Mouse (Mus musculus): ENCODE results near the gene Xpnpep2. TPM values are rescaled to one million over a fixed set of nuclear protein-coding genes. Genes with fewer than 3 reads are reported as not detected.
A peak's percentile ranks its signal among the peaks of the same experiment; 100 is the strongest.

Gene Xpnpep2
- total RNA-seq, 2 experiments from 2014 or later, result 1.6 to 2.8 TPM

DNA sequence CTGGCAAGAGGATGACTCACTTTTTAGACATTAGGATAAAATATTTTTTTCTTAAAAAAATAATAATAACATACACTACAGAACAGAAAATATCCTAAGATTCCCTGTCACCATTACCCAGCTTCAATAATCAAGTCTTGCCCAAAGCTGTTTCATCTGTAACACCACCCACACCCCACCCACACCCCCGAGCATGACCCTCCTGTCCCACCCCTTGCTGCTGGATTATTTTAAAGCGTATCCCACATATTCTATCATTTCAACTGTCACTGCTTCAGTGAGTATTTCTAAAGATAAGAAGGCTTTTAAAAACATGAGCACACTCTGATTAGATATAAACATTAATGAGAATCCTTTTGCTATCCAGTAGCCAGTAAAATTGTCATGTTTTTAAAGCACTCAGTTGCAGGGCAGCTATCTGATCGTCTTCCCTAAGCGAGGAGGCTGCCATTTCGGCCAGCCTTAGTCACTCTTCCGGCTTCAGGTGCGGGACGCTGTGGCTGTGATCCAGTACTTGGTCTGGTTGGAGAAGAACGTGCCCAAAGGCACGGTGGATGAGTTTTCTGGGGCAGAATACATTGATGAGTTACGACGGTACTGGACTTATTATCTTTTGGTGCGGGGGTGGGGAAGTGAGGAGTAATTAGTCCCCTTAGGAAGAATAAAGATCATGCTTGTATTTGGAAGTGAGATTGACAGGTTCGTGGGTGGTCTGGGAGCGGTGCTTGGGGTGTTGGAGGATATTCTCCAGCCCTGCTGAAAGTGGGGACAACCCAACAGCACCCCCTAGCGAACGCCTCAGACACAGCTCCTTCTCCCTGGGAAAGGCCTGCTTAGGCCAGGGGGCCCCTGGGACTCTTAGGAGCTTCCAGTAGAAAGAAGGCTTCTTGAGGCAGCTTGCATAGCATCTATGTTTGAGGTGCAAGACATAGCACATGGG is 15.9 kb downstream of the Xpnpep2 start:
- intact Hi-C loops (cut with DNase I), result loop anchor here (1.0 to 2.0 kb wide), 3 partner anchors 26 to 132 kb away; no protein-coding TSS in a partner anchor

DNA sequence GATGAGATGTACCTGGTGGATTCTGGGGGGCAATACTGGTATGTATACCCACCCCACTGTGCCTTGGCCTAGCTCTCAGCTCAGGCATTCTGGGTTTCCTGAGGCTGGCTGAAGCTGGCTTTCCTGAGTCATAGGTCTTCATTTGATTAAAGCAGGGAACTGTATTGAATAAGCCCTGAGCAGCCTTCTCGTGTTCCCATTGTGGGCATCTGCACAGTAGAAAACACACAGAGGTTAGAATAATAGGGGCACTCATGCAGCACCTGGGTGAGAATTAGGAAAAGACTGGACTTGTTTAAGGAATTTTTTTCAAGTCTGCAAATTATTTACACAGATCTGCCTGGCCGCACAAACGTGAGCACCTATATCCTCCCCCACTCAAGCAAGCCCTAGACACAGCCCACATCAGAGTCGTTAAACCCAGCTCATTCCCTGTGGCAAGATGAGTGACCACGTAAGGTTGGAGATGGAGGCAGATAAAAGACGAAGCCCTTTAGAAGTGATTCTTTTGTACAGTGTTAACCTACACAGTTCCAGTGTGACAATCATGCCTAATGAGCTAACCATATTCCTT is 18.5 kb downstream of the Xpnpep2 start:
- intact Hi-C loops (cut with DNase I), result no loop called here
- DNase-seq, result no peak

More for the DNA sequence above, 15.9 kb downstream of the Xpnpep2 start:
- peak; percentile 70 to 76 for DNase-seq

DNA sequence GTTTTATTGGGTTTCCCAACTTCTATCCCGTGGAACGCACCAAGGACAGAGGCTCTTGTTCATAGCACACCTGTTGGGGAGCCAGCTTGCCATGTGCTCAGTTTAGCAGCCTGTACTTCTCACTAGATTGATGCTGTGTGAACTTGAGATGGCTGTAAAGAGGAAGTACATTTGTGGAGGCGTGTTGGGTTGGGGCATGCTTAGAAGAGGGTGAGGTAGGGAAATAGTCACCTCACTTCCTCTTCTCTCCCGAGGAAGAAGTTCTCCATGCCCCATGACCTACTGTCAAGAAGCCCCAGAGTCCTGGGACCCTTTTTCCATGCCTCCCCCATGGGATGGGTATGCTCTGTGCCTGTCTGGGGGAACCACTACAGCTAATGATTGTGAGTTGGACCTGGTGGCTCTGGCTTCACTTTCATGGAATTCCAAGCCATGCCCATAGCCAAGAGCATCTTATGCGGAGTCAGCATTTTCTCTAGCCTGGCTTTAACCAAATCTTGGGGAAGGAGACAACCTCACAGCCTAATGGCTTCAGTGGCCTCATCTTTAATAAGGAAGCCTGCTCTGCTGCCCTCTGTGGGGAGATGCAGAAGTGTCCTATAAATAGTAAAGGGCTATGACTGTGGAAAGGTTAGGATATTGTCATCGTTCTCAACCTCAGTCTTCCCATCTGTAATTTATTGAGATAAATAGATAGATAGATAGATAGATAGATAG is 19.1 kb downstream of the Xpnpep2 start:
- DNase-seq, result no peak
- intact Hi-C loops (cut with DNase I), result no loop called here

DNA sequence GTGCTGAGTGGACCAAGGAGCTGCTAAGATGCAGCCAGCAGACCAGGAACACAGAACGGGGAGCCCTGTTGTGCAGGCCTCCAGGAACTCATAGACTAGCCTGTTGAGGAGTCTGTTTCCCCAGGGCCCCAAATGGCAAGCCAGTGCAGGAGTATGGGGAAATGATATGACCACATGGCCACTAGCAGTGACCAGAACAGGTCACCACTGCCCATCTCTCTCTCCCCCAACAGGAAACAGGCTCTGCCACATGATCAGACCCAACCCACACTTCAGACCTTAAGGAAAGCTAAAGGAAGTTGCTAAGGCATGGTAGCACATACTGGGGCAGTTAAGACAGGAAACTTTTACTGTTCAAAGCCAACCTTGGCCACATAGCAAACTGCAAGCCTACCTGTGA is 20.6 kb downstream of the Xpnpep2 start:
- intact Hi-C loops (cut with DNase I), result no loop called here
- DNase-seq, result no peak

DNA sequence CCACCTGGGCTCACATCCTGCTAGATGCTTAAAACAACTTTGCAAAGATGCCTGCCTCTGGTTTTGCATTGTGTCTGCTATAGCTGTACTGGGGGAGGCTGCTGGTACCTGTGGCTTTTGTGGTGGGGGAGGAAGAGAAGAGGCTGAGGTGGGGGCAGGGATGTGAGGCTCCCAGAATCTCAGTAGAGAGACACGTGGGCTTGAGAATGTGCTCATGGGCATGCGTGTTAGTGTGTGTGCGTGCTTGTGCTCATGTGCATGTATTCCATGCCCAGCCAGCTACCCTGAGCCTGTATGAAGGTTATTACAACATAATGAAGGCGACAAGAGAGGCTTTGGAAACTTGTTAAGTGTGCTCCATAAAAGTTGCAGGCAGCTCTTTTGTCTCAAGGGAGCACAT is 28.4 kb downstream of the Xpnpep2 start:
- no peak for DNase-seq
- intact Hi-C loops (cut with DNase I), result no loop called here

DNA sequence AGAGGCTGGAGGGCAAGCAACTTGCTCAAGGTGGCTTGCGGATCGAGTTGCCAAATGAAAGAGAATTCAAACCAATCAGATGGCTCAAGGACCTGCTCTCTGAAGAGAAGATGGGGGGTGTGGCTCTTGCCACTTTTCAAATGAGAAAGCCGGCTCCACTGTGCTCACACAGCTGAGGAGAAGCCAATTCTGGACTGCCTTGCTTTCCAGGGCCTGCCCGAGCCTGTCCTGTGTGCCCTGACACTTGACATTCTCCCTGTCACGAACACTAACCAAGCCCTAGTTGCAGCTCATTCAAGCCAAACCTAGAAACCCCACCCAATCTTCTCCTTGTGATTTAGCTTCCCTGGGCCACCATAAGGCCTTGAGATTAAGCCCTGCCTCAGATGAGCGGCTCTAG is 29.5 kb downstream of the Xpnpep2 start:
- no peak for DNase-seq
- intact Hi-C loops (cut with DNase I), result no loop called here

DNA sequence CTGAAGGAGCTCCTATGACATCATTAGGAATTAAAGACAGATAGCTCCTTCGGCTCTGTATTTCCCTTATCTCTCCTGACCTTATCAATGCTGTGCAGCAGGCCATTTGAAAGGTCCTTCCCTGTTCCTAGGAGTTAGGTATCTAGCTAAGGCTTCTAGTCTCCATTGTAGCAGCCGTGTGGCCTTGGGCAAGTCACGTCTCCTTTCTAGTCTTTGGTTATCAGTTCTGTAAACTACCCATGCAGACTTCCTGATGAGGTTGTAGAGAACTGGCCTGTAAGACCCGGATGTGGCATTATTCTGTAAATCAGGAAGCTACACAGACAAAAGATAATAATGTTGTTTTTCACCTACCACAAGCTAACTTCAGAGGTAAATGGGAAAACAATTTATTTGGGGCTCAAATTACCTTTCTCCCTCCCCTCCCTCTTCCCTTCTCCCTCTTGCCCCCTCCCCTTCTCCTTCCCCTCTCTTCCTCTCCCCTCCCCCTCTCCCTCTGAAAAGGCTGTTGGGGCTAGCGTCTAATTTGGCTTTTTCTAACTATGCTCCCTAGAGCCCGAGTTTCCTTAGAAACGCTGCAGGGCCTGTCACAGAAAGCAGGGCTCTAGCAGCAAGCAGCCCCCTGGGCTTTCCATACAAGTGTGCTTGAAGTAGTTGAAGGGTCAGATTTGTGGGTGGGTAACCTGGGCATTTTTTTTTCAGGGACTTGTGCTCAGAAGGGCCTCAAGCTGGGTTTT is 30.2 kb downstream of the Xpnpep2 start:
- intact Hi-C loops (cut with DNase I), result no loop called here
- DNase-seq, result no peak

DNA sequence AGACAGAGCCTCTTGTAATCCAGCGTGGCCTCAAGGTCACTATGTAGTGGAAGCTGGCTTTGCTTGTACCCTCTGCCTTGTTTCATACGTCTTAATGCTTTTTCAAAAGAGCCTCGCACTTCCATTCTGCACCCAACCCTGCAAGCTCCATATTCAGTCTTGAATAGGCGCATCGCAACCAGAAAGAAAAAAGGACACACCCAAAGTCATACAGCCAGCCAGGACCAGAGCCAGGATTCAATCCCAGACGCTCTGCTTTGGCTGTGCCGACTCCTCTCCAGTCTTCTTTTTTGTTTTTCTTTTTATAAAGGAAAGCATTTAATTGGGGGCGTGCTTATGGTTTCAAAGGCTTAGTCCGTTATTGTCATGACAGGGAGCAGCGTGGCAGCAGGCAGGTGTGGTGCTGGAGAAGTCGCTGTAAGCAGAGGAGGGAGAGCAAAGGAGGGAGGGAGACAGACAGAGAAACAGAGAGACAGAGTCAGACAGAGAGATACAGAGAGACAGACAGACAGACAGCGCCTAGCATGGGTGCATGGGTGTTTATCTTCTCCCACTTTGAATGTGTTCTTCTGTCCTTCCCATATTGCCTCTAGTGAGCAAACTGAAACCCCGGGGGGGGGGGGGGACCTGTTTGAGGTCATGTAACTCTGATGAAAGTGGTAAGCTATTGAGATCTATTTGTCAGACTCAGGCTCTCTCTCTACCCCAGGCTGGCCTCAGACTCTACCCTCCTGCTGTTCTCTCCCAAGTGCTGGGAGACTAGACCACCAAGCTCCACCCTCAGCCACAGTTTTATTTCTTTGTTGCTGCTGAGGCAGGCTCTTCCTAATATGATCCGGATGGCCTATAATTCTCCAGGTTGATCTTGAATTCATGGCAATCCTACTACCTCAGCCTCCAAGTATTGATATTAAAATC is 31.1 kb downstream of the Xpnpep2 start:
- intact Hi-C loops (cut with DNase I), result loop anchor here (10.0 kb wide), 1 partner anchor 65 kb away; the partner anchor contains the start of gene Zdhhc9
- no peak for DNase-seq

DNA sequence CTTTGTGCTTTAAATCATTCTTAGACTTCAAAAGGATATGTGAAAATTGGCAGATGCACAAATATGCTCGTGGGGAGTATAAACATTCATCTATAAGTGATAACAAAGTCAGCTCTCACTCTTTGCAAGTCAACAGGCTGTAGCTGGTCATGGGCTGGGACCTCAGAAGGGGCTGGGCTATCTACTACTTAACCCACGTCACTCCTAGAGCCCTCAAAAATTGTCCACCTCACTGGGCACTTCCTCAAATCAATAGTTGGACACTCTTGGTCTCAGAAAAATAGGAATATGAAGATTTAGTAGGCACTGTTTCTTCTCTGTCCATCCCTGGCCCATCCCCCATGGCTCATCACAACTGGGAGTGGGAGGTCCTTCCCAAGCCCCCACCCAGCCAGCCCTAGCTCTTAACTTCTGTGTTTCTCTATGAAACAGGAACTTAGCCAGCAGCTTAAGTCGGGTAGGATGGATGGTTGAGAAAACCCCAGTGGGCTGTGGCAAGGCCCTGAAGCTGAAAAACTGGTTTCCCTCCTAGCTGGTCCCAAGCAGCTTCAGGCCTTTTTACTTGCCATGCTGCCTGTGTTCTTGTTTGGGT is 31.9 kb downstream of the Xpnpep2 start:
- intact Hi-C loops (cut with DNase I), result loop anchor here (10.0 kb wide), 1 partner anchor 64 kb away; the partner anchor contains the start of gene Zdhhc9
- DNase-seq, result peak in 1 of 2 experiments; percentile 7

DNA sequence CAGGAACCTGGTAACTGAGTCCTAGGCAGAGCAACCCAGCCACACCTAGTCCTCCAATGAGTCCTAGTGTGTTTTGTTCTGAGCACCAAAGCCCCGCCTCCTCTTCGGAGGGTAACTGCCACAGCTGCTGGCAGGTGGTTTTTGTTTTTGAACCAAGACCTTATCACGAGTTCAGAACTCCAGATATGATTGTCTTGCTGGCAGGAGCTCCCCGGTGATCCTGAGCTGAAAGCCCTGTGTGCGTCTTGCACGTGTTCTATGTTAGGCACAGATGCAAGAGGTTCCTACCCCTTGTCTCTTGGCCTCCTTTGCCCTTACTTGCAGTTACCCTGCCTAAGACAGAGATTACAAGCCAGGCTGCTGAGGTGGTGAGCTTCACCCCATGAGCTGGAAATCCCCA is 33.0 kb downstream of the Xpnpep2 start:
- DNase-seq, result no peak
- intact Hi-C loops (cut with DNase I), result loop anchor here (10.0 kb wide), 1 partner anchor 63 kb away; the partner anchor contains the start of gene Zdhhc9

DNA sequence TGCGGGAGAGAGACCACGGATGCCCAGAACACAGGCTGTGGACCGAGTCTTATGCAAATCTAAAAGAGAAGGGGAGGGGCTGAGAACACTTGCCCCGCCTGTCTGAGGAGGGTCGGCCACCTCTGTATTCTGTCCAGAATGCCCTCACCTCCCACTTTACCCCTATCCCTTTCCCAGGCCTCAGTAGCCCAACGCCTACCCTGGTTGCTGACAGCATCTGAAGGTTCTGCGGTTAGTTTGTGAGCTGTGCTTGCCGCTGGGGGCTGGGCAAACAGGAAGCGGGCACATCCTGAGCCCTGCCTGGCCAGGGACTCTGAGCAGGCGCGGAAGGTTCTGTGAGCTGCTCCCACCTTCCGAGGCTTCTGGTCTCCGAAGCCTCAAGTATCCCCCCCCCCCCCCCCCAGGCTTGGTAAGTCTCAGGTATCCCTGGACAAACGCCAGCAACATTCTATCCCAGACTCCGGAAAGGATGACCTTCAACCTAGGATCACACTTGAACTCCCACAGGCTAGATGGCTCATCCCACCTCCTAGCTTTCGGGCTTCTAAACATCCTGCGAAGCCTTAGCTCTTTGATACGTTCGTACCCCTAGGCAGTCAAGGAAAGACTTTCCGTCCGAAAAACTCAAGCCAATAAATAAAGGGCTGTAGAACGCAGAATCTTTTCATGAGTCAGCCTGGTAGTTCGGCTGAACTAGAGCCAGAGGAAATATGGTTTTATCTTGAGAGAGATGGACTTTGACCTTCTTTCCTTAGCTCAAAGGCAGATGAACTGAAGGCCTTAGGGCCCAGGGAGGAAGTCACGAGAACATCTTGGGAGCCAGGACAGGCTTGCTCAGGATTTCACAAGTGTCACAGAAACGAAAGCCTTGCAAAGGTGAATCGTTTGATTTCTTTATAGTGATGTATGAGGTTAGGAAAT is 35.1 kb downstream of the Xpnpep2 start:
- intact Hi-C loops (cut with DNase I), result loop anchor here (10.0 kb wide), 1 partner anchor 61 kb away; the partner anchor contains the start of gene Zdhhc9
- peak in 1 of 2 experiments; percentile 11 for DNase-seq

DNA sequence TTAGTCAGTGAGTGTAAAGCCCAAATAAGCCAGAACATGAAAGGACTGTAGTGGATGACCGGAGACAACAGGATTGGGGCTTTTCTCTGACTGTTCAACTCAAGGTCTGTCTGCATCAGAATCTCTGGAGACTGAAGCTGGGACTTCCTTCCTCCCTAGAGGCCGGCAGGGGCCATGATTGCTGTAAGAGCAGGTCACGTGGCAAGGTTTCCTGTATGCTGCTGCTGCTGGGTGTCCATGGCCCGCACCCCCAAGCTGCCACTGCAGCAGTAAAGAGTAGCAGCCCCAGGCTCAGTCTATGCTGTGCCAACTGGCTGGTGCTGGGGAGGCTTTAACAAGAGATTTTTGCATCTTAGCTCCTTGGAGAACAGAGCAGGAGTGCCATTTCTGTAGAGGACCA is 37.7 kb downstream of the Xpnpep2 start, which contains the start of gene Sash3:
TSS of gene Sash3 (plus strand) at position 175 of the 400 bp plus-strand sequence.
- DNase-seq, result peak in 1 of 2 experiments; percentile 15

DNA sequence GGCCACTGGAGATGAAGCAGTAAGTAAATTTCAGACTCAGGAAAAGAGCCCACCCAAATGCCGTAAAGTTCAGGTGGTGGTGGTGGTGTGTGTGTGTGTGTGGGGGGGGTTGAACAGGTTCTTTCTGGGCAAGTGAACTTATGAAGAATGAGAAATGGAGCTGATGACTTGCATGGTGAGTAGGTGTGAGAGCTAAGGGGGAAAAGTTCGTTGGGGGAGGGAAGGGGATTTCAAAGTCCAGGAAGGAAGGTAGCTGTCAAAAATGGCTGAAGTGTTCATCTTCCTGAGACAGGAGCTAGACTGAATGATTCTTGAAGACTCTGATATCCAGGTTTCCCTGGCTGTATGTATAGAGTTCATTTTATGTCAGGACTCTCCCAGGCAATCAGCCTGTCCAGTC is 38.7 kb downstream of the Xpnpep2 start:
- DNase-seq, result no peak
- intact Hi-C loops (cut with DNase I), result loop anchor here (10.0 kb wide), 1 partner anchor 58 kb away; the partner anchor contains the start of gene Zdhhc9

More for the DNA sequence above, 37.7 kb downstream of the Xpnpep2 start, which contains the start of gene Sash3:
- intact Hi-C loops (cut with DNase I), result loop anchor here (10.0 kb wide), 1 partner anchor 59 kb away; the partner anchor contains the start of gene Zdhhc9

DNA sequence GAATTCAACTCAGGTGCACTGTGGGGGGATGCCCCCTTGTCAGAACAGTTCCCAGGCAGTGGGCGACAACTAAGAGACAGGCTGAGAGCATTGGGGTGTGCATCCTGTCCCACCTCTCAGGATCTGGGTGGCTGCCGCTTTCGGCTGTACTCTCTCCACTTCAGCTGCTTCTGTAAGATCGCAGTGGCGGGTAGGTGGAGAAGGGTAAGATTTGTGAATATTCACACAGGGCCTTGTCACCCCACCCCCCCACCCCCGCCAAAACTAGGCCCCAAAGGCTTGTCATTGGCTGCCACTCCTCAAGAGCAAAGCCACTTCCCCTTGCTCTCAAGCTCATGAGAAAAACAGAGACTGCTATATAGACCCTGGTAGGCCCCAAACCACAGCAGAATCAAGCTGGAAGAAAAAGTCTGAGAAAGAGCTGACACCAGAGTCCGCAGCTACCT is 39.2 kb downstream of the Xpnpep2 start:
- no peak for DNase-seq
- intact Hi-C loops (cut with DNase I), result loop anchor here (10.0 kb wide), 1 partner anchor 57 kb away; the partner anchor contains the start of gene Zdhhc9

DNA sequence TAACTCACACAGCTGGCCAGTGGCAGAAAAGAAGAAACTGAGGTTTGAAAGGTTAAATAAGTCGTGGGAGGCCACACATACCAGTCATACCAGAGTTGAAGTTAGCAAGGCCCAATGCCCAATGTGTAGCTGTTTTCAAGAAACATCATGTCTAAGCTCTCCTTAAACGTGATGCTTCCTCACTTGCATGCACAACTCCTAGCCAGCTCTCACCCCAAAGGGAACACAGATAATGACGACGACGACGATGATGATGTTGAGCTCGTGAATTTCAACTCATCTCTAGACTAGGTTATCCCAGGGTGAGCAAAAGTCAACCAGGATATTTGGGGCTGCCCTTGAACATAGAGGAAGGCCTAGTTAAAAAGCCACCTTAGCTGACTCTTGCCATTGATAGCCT is 43.6 kb downstream of the Xpnpep2 start:
- DNase-seq, result no peak
- intact Hi-C loops (cut with DNase I), result no loop called here

DNA sequence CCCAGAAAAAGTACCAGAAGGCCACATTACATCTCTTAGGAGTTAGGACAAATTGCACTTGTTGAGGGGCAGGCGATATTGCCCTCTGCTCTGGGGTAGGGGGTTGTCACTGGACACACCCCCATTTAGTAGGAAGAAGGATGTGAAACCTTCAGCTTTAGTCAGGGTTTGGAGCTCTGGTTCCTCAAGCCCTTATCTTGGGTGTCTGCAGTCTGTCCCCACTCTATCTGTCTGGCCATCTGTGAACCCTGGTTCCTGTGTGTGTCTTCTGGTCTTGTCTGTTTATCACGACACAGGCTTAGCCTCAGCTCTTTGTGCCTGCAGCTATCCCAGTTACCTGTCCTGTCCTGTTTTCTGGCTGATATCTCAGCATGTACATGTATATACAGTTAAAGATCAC is 44.9 kb downstream of the Xpnpep2 start:
- intact Hi-C loops (cut with DNase I), result no loop called here

DNA sequence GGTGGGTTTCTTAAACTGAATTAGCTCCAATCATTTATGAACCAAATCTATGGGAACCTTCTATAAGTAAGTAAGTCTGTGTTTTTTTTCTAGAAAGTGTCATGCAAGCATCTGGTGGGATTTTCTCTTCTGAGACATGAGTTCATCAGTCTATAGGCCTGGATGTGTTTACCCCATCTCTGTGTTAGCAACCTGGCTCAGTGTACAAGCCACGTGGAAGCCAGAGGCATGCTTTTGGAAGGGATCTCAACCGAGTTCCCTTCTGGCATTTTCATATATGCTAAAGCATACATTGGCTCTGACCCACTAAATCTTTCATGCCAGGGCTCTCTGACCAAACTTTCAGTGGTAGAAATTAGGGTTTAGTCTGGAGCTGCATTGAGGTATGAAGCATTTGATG is 45.4 kb downstream of the Xpnpep2 start:
- intact Hi-C loops (cut with DNase I), result no loop called here

More for the DNA sequence above, 44.9 kb downstream of the Xpnpep2 start:
- DNase-seq, result no peak

More for the DNA sequence above, 45.4 kb downstream of the Xpnpep2 start:
- DNase-seq, result no peak

Data from heart, postnatal 36 days (tissue).